Mouse (Mus musculus): ENCODE results near the gene BC048562.

- TF ChIP-seq CTCF (IDR thresholded peaks at IDR 0.05 in 2 of 3, conservative IDR thresholded peaks at IDR 0.05 in 1 of 3; ENCODE audit: control insufficient read depth in 1 of 3, insufficient read depth in 1 of 3, low read depth in 2 of 3, low read length in 3 of 3, poor library complexity in 1 of 3, severe bottlenecking in 1 of 3) (no peak), MXI1 (IDR thresholded peaks at IDR 0.05; ENCODE audit: low read depth, low read length) (no peak), POLR2AphosphoS2 (IDR thresholded peaks at IDR 0.05; ENCODE audit: low read length) (no peak), USF1 (IDR thresholded peaks at IDR 0.05; ENCODE audit: low read depth, low read length) (no peak), BHLHE40 (IDR thresholded peaks at IDR 0.05; ENCODE audit: borderline replicate concordance, low read depth, low read length) (no peak), ZC3H11A (IDR thresholded peaks at IDR 0.05; ENCODE audit: low read depth, low read length) (no peak), MAZ (IDR thresholded peaks at IDR 0.05; ENCODE audit: low read depth, low read length) (no peak), E2F4 (IDR thresholded peaks at IDR 0.05; ENCODE audit: borderline replicate concordance, low read depth, low read length) (no peak)
Measured at GRCm38 (mm10) chr9:108440485-108440884, 4.2 kb downstream of the BC048562 start.
